Mouse (Mus musculus) lung, adult 2 months (tissue): ENCODE results near the gene Kif16b.

Experiments used
- CTCF ChIP-seq: fragments of 200-500 bp; IDR thresholded peaks from 2 replicates; pipeline ENCODE4 v1.5.1; 2011; ENCODE audit warnings: mild to moderate bottlenecking, low read length, control low read depth; ENCODE audit not compliant: insufficient read depth
- POLR2A ChIP-seq: fragments of 200-500 bp; IDR thresholded peaks from 2 replicates; pipeline ENCODE4 v1.6.1; 2011; ENCODE audit warnings: low read depth, mild to moderate bottlenecking, control low read depth, low read length, borderline replicate concordance; ENCODE audit errors: extremely low read depth

DNA sequence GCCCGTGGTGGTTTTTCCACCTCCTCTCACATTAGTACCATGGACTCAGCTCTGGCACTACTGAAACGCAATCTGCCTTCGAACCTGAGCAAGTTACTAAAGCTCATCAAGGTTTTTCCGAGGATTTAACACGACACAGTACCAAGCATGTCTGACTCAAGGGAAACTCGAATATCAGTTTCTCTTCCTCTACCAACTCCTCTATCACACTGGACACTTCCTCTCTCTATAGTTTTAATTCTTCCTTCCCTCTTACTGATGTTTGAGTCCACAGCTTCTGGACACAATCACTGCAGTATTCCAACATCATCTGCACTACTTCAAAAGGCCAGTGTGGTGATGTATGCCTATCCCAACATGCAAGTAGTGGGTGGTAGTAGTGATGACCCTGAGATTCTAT lies 40.3 kb downstream of the Kif16b start:
- TF ChIP-seq CTCF, result no peak
- TF ChIP-seq POLR2A, result no peak
